Mouse (Mus musculus) lung, postnatal 0 days (tissue): ENCODE measurements around the gene Gm20489.

ENCODE experiments used
- CTCF ChIP-seq: IDR thresholded peaks from 2 replicates; pipeline ENCODE4 v1.5.1; 2016; ENCODE audit warnings: antibody characterized with exemption, mild to moderate bottlenecking
- EP300 ChIP-seq: IDR thresholded peaks from 2 replicates; pipeline ENCODE4 v1.6.1; 2016; ENCODE audit warnings: antibody characterized with exemption, mild to moderate bottlenecking, control low read depth

- TF ChIP-seq CTCF (no peak), EP300 (no peak)
Measured at GRCm38 (mm10) chrX:101260441-101261325, 8.1 kb downstream of the Gm20489 start.
